Mouse (Mus musculus) forebrain, embryonic 16.5 days (tissue): ENCODE results near the gene Cfap77. TPM values are rescaled to one million over a fixed set of nuclear protein-coding genes. Genes with fewer than 3 reads are reported as not detected.
A peak's percentile ranks its signal among the peaks of the same experiment; 100 is the strongest.

Experiments
- ATAC-seq: fragments of 200-750 bp; cut with Nextera tagmentation; 2 replicates; pipeline ENCODE4 v1.8.0; 2017; ENCODE audit warnings: mild to moderate bottlenecking, moderate library complexity
- H3K27ac ChIP-seq: fragments of 300-500 bp; sonication (generic); 2 replicates; pipeline ENCODE4 v1.5.1; 2014; ENCODE audit warnings: low read length, control low read depth
- H3K27me3 ChIP-seq: fragments of 300-500 bp; sonication (generic); replicated peaks from 2 replicates; pipeline ENCODE4 v1.6.1; 2014; ENCODE audit warnings: low read length; ENCODE audit not compliant: control insufficient read depth, insufficient read depth
- H3K36me3 ChIP-seq: fragments of 300-500 bp; sonication (generic); 2 replicates; pipeline ENCODE4 v1.6.1; 2014; ENCODE audit not compliant: control insufficient read depth, insufficient read depth
- H3K4me1 ChIP-seq: fragments of 300-500 bp; sonication (generic); replicated peaks from 2 replicates; pipeline ENCODE4 v1.6.1; 2014; ENCODE audit warnings: low read length; ENCODE audit not compliant: control insufficient read depth, insufficient read depth
- H3K4me2 ChIP-seq: fragments of 300-500 bp; sonication (generic); 2 replicates; pipeline ENCODE4 v1.6.1; 2014; ENCODE audit warnings: mild to moderate bottlenecking, low read length, control low read depth
- H3K4me3 ChIP-seq: fragments of 300-500 bp; sonication (generic); replicated peaks from 2 replicates; pipeline ENCODE4 v1.5.1; 2014; ENCODE audit warnings: mild to moderate bottlenecking, low read length, control low read depth
- H3K9ac ChIP-seq: fragments of 300-500 bp; sonication (generic); replicated peaks from 2 replicates; pipeline ENCODE4 v1.6.1; 2014; ENCODE audit warnings: low read depth, low read length, control low read depth
- H3K9me3 ChIP-seq: fragments of 300-500 bp; sonication (generic); 2 replicates; pipeline ENCODE4 v1.6.1; 2016; ENCODE audit warnings: low read length; ENCODE audit not compliant: control insufficient read depth
- WGBS: fragments of 180-500 bp; shearing (Covaris S2); extraction: QIAGEN DNeasy Blood & Tissue Kit; methylation state at CpG from one replicate; pipeline ENCODE4 v1.1.7; 2014; 5-methylcytosine and 5-hydroxymethylcytosine counted together
- polyA plus RNA-seq: library from polyadenylated mRNA; unstranded; fragments of >200 nt; fragmentation: Nextera tagmentation; extraction: Ambion mirVana; gene quantifications from 2 replicates; pipeline ENCODE4 v1.2.1, GENCODE M21; 2015

Cfap77 gene
- polyA plus RNA-seq, 1 experiment from 2014 or later, result 0.20 TPM

DNA sequence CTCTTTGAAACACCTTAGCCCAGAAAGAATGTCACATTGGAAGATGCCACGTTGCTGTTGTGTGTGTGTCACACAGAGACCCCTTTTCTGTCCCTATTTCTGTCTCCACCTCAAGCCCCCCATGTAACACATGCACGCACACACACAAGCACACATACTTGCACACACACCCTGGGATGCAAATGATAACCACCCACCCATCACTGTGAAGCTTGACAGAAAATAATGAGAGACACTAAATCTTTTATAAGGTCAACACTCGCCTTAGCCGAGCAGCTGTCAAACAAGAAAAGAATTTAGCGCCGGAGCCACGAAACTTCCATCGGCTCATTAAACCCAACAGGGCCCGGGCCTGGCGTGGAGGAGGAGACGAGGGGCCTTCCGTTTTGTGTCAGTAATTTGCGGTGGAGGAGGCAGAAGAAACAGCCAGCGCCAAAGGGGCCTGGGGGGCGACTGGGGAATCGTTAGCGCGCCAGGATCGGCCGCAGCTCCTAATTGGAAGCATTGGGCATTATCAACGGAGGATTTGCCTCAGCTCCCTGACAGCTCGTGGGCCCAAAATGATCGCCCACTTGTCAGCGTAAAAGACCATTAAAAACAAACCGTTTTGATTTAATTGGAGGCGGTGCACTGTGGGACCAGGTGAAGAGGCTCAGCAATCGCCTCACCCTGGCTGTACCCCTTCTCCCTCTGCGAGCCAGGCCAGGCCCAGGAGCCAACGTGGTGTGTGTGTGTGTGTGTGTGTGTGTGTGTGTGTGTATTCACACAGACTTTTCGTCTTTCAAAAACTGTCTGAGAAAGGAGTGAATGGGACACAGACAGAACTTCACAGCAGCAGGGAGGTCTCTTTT, 111.0 kb downstream of the Cfap77 start:
- peak overlapping the region; percentile 23; the same call in 1 of the 2 replicates for H3K4me2 ChIP-seq
- no peaks in the 10 kb centered on the region for H3K27me3 ChIP-seq
- peak; percentile 57 for ATAC-seq
- no peak overlapping the region for H3K4me3 ChIP-seq
- peaks cover 11% of the 10 kb centered on the region for H3K4me1 ChIP-seq
- H3K36me3 ChIP-seq, result no peaks in the 10 kb centered on the region
- 6% methylated on average over 30 of the region's 30 CpGs for WGBS
- no peak overlapping the region for H3K27ac ChIP-seq
- no peaks in the 10 kb centered on the region for H3K9me3 ChIP-seq
- no peak overlapping the region; the same call in 1 of the 2 replicates for H3K9ac ChIP-seq

DNA sequence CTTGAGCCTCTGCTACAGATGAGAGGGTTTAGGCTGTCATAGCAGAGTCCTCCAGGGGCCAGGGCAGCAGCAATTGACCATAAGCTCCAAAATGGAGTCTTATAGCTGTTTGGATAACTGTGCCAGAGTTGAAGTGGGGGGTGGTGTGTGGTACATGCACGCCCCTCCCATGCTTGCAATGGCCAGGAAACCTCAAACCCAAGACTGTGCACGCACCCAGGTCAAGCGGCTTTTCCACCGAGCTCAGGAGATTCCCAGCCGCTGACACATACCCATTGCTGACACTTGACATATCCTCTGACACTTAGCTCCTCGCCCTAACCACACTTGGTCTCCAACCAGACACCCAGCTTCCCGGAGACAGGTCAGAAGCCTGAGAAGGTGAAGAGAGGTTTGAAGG, 115.9 kb downstream of the Cfap77 start:
- ATAC-seq, result no peak
- no peaks in the 10 kb centered on the region for H3K9me3 ChIP-seq
- no peak overlapping the region for H3K27ac ChIP-seq
- H3K4me1 ChIP-seq, result peaks cover 2% of the 10 kb centered on the region; the same call in 1 of the 2 replicates
- WGBS, result 84% methylated on average over 7 of the region's 7 CpGs
- no peaks in the 10 kb centered on the region for H3K27me3 ChIP-seq
- no peaks in the 10 kb centered on the region for H3K36me3 ChIP-seq
- H3K4me2 ChIP-seq, result no peak overlapping the region
- H3K9ac ChIP-seq, result no peak overlapping the region
- no peak overlapping the region for H3K4me3 ChIP-seq

DNA sequence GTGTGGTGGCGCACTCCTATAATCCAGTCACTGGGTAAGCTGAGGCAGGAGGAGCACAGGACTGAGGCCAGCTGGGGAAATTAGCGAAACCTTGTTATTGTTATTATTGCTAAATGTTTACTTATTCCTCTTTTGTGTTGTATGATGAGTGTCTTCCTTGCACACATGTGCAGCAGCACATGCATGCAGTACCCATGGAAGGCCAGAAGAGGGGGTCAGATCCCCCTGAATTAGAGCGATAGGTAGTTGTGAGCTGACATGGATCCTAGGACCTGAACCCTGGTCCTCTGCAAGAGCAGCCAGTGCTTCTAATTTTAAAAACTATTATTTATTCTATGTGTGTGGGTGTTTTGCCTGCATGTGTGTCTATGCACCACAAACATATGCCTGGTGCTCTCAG, 124.3 kb downstream of the Cfap77 start:
- Histone ChIP-seq H3K9me3 (no peaks in the 10 kb centered on the region), H3K36me3 (no peaks in the 10 kb centered on the region), H3K4me1 (no peaks in the 10 kb centered on the region), H3K27me3 (no peaks in the 10 kb centered on the region), H3K4me3 (no peak overlapping the region), H3K9ac (no peak overlapping the region), H3K27ac (no peak overlapping the region), H3K4me2 (no peak overlapping the region)
- WGBS, result 94% methylated on average over 3 of the region's 3 CpGs
- no peak for ATAC-seq

DNA sequence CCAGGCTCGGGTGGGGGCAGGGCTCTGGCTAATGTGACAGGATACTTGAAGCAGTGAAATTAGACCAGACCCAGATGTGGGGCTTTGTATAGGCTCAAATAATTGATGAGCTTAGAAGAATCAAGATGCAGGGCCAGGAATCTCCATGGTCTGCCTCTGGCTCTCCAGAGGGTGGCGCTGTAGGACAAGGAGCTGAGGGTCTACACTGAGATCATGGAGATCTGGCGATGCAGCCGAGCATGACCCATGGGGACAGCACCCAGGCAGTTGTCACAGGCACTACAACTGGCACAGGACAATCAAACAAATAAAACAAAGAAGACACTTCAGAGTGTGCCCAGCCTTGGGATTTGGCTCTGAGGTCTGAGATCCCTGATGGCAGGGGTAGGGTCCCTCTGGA, 131.0 kb downstream of the Cfap77 start:
- H3K9ac ChIP-seq, result no peak overlapping the region
- no peak overlapping the region for H3K4me3 ChIP-seq
- H3K9me3 ChIP-seq, result no peaks in the 10 kb centered on the region
- H3K36me3 ChIP-seq, result no peaks in the 10 kb centered on the region
- no peak overlapping the region for H3K4me2 ChIP-seq
- peaks cover 48% of the 10 kb centered on the region for H3K27me3 ChIP-seq
- no peak overlapping the region for H3K27ac ChIP-seq
- peak; percentile 55; the same call in 1 of the 2 replicates for ATAC-seq
- 0% methylated on average over 4 of the region's 4 CpGs for WGBS
- H3K4me1 ChIP-seq, result no peaks in the 10 kb centered on the region

DNA sequence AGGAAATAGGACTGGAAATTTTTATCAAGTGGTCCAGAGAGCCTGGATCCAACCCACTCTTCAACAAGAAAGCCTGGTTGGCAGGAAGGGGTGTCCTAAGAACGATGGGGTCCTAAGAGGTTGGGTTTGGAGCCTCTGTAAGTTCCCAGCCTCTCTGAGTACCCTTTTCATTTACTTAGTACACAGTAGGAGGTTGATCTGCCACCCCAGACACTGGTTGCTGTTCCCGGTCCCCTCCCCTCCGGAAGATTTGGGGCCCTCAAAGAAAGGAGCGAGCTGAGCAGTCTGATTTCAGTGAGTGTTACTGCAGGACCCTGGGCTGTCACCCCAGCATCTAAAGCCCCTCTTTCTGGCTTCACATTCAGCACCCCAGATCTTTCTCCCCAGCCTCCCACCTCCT, 135.9 kb downstream of the Cfap77 start:
- Histone ChIP-seq H3K9ac (no peak overlapping the region), H3K4me2 (no peak overlapping the region), H3K27ac (no peak overlapping the region)

DNA sequence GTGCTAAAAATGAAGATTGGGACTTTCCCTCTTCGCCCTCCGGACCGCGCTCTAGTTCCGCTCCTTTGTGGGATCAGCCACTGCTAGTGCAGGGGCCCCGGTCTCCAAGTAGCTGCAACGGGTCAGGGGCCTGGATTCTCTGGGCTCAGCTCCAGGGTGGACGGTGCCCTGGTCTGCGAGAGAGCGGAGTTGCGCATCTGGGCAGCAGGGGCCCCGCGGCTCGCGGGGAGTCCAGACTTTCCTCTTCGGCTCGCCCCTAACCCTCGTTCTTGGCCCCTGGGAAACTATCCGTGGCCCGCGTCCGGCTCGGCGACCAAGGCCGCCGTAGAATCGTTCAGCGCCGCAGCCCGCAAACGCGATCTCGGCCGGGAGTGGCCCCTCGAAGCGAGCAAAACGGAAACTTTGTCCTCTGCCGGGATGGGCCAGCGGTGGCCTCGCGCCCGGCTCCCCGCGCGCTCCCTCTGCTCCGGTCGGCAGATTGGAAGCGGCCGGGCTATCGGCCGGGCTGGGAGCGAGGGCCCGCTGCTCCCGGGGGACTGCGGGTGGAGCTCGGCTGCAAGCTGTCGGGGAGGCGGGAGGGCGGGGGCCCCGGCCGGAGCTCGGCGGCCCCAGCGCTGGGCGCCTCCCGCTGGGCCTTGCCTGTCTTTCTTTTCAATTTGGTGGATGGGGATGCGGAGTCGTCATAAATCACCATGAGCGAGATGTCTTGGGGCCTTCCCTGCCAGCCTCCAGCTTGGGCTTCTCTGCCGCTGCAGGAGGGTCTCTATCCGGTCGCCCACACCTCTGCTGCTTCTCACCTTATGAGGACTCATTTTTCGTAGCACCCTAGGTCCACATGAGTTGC, 137.1 kb downstream of the Cfap77 start:
- Histone ChIP-seq H3K4me3 (no peak overlapping the region), H3K4me1 (peaks cover 12% of the 10 kb centered on the region), H3K9ac (no peak overlapping the region), H3K36me3 (no peaks in the 10 kb centered on the region), H3K9me3 (no peaks in the 10 kb centered on the region), H3K27ac (no peak overlapping the region), H3K27me3 (peaks cover 78% of the 10 kb centered on the region), H3K4me2 (no peak overlapping the region)
- ATAC-seq, result no peak
- 1% methylated on average over 66 of the region's 73 CpGs for WGBS

More for the DNA sequence above, 135.9 kb downstream of the Cfap77 start:
- Histone ChIP-seq H3K4me1 (peaks cover 12% of the 10 kb centered on the region), H3K9me3 (no peaks in the 10 kb centered on the region), H3K4me3 (no peak overlapping the region), H3K27me3 (peaks cover 78% of the 10 kb centered on the region), H3K36me3 (no peaks in the 10 kb centered on the region)
- no peak for ATAC-seq
- 0% methylated on average over 4 of the region's 4 CpGs for WGBS

DNA sequence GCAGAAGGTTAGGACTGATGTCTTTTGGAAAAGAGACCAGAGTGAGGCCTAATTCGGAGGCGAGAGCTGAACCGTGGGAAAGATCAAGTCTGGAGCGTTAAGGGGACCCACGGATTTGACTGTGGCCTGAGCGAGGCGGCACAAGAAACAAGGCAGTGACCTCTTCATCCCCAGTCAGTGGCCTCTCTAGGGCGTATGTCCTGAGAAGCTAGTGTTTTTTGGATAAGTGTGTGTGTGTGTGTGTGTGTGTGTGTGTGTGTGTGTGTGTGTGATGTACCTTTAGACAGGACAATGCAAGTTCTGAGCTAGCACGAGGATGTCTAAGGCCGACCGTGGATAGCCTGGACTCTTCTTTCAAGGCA, 137.7 kb downstream of the Cfap77 start:
- WGBS, result 5% methylated on average over 11 of the region's 11 CpGs
- Histone ChIP-seq H3K9me3 (no peaks in the 10 kb centered on the region), H3K4me3 (no peak overlapping the region), H3K4me2 (no peak overlapping the region), H3K4me1 (peaks cover 14% of the 10 kb centered on the region), H3K9ac (no peak overlapping the region), H3K27me3 (peaks cover 75% of the 10 kb centered on the region), H3K27ac (no peak overlapping the region), H3K36me3 (no peaks in the 10 kb centered on the region)
- no peak for ATAC-seq

DNA sequence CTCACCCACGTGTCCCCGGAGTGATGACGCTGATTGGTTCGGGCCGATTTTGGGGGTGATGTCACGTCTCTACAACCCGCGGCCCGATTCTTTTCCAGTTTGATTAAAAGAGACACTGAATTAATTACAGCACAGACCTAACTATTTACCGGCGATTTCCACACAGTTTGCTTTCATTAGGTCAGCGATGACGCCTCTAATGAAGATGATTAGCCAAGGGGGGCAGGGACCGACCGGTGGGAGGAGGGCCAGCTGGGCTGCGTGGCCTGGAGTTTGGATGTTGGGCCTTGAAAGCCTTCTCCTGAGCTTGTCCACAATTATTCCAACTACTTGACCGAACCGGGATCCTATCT, 138.4 kb downstream of the Cfap77 start, which contains the start of gene Barhl1:
Gene Barhl1, minus strand, starts transcription at position 156 of the 353 bp plus-strand sequence.
- Histone ChIP-seq H3K4me1 (peaks cover 15% of the 10 kb centered on the region), H3K36me3 (no peaks in the 10 kb centered on the region), H3K4me2 (no peak within 1 kb of the TSS), H3K27me3 (peaks cover 69% of the 10 kb centered on the region), H3K4me3 (no peak within 1 kb of the TSS), H3K9me3 (no peaks in the 10 kb centered on the region), H3K27ac (no peak within 1 kb of the TSS), H3K9ac (no peak within 1 kb of the TSS)
- under 1% methylated on average over 18 of the region's 18 CpGs for WGBS
- ATAC-seq, result no peak

DNA sequence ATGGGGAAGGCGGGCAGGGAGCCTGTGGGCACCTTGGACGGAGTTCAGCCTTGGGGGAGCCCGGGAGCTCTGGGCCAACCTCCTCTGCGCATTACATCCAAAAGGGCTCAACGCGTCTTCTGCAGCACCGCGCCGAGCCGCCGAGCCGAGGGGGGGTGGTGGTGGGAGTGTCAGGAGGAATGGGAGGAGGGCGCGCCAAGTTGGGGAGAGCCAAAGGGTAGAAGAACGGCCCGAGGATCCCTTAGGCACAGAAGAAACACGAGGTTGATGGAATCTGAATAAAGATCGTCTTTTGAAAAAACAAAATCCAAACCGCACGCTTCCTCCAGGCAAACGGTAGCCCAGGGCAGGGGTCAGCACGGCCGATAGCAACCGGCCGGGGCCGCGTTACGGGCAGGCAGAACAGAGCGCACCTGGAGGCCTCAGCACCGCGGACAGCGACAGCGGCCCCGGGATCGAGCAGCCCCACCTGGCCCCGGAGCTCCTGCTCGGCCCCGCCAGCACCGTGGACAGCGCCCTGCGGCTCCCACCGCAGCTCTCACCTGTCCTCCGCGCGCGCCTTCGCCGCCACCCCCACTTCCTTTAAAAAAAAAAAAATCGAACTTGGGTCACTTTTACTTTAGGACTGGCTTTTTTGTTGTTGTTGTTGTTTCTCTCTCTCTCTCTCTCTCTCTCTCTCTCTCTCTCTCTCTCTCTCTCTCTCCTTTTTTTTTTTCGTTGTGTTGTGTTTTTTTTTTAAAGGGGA, 138.9 kb downstream of the Cfap77 start:
- under 1% methylated on average over 50 of the region's 50 CpGs for WGBS
- peaks cover 67% of the 10 kb centered on the region for H3K27me3 ChIP-seq

More for the DNA sequence above, 138.9 kb downstream of the Cfap77 start:
- peaks cover 17% of the 10 kb centered on the region for H3K4me1 ChIP-seq
- H3K36me3 ChIP-seq, result no peaks in the 10 kb centered on the region
- no peak overlapping the region for H3K4me3 ChIP-seq
- no peak for ATAC-seq
- H3K9me3 ChIP-seq, result no peaks in the 10 kb centered on the region
- no peak overlapping the region for H3K9ac ChIP-seq
- no peak overlapping the region for H3K27ac ChIP-seq
- no peak overlapping the region for H3K4me2 ChIP-seq
